ENCODE assay signal across 32 mouse cellular contexts in genomic region chr7:127704598-127704997, GRCm38 (mm10). TPM values are rescaled to one million over a fixed set of nuclear protein-coding genes. Genes with fewer than 3 reads are reported as not detected.
A peak's percentile ranks its signal among the peaks of the same experiment; 100 is the strongest.
DNase-seq lines count a peak whose midpoint lies in the region; ATAC-seq and TF ChIP-seq lines count a peak whose summit lies in the region.
"Had no signal": no experiment of that assay in that cellular context is flagged by ENCODE, and none has a peak within 500 bp of the region (broad histone marks: within the 10 kb centered on the region; RNA-seq: fewer than 3 reads in every experiment).

No protein-coding gene starts in this region.

- peaks cover 47% of the 10 kb centered on the region for H3K4me1 ChIP-seq in hindbrain, embryonic 10.5 days (replicated peaks)
- H3K4me1 ChIP-seq in hindbrain, embryonic 13.5 days (replicated peaks), result peaks cover 35% of the 10 kb centered on the region
- peaks cover 9% of the 10 kb centered on the region; the same call in 1 of the 2 replicates for H3K4me1 ChIP-seq in kidney, postnatal 0 days (replicated peaks; ENCODE audit: insufficient read depth, low read length)
- H3K4me1 ChIP-seq in embryonic facial prominence, embryonic 10.5 days, result peaks cover 48% of the 10 kb centered on the region

- WGBS in hindbrain, embryonic 10.5 days, result 71% methylated on average over 6 of the region's 6 CpGs
- WGBS in hindbrain, embryonic 13.5 days, result 78% methylated on average over 6 of the region's 6 CpGs
- WGBS in kidney, postnatal 0 days, result 81% methylated on average over 6 of the region's 6 CpGs
- WGBS in embryonic facial prominence, embryonic 10.5 days, result 61% methylated on average over 6 of the region's 6 CpGs

- peaks cover 61% of the 10 kb centered on the region for H3K36me3 ChIP-seq in hindbrain, embryonic 10.5 days
- peaks cover 63% of the 10 kb centered on the region for H3K36me3 ChIP-seq in hindbrain, embryonic 13.5 days
- peaks cover 23% of the 10 kb centered on the region for H3K36me3 ChIP-seq in kidney, postnatal 0 days (ENCODE audit: insufficient read depth, low read length)
- peaks cover 71% of the 10 kb centered on the region for H3K36me3 ChIP-seq in embryonic facial prominence, embryonic 10.5 days (replicated peaks)

- no peaks in the 10 kb centered on the region for H3K9me3 ChIP-seq in hindbrain, embryonic 10.5 days
- no peaks in the 10 kb centered on the region for H3K9me3 ChIP-seq in hindbrain, embryonic 13.5 days
- no peaks in the 10 kb centered on the region for H3K9me3 ChIP-seq in kidney, postnatal 0 days (replicated peaks; ENCODE audit: low read length)
- no peaks in the 10 kb centered on the region for H3K9me3 ChIP-seq in embryonic facial prominence, embryonic 10.5 days
- H3K9me3 ChIP-seq: hindbrain, embryonic 12.5 days; limb, embryonic 15.5 days; neural tube, embryonic 13.5 days had no signal

- ATAC-seq in hindbrain, embryonic 13.5 days (ENCODE audit: low FRiP score), result no peak
- no peak for ATAC-seq in kidney, postnatal 0 days (replicated peaks; ENCODE audit: low FRiP score, low read depth)
- ATAC-seq: forebrain, embryonic 16.5 days; intestine, embryonic 16.5 days had no signal

- H3K4me2 ChIP-seq in hindbrain, embryonic 13.5 days, result no peak overlapping the region
- no peak overlapping the region for H3K4me2 ChIP-seq in kidney, postnatal 0 days (ENCODE audit: low read length)
- H3K4me2 ChIP-seq: hindbrain, embryonic 12.5 days; limb, embryonic 15.5 days; midbrain, embryonic 11.5 days; neural tube, embryonic 13.5 days had no signal

- peak overlapping the region; percentile 30; the same call in 1 of the 2 replicates for H3K27ac ChIP-seq in hindbrain, embryonic 10.5 days
- H3K27ac ChIP-seq in hindbrain, embryonic 13.5 days, result no peak overlapping the region
- H3K27ac ChIP-seq in kidney, postnatal 0 days, result peak overlapping the region; percentile 68
- H3K27ac ChIP-seq in embryonic facial prominence, embryonic 10.5 days (replicated peaks), result 0 out of 2 replicates have a peak overlapping the region, but pooled peaks have one; percentile 0
- H3K27ac ChIP-seq: hindbrain, embryonic 12.5 days; limb, embryonic 15.5 days; neural tube, embryonic 13.5 days; stomach, postnatal 0 days had no signal

- H3K4me3 ChIP-seq in hindbrain, embryonic 10.5 days, result no peak overlapping the region
- H3K4me3 ChIP-seq in hindbrain, embryonic 13.5 days, result no peak overlapping the region
- no peak overlapping the region for H3K4me3 ChIP-seq in kidney, postnatal 0 days (replicated peaks; ENCODE audit: low read depth, low read length)
- no peak overlapping the region for H3K4me3 ChIP-seq in embryonic facial prominence, embryonic 10.5 days
- H3K4me3 ChIP-seq: erythroblast, embryonic 14.5 days; hindbrain, embryonic 12.5 days; limb, embryonic 15.5 days; neural tube, embryonic 13.5 days had no signal

- DNase-seq in cerebellum, adult 9-10 months, result peak; percentile 46
- DNase-seq in cerebellum, adult 18-20 months, result no peak
- DNase-seq in hindbrain, embryonic 10.5 days (ENCODE audit: low spot score), result no peak
- no peak for DNase-seq in kidney, postnatal 0 days (ENCODE audit: low spot score)
- DNase-seq in kidney, postnatal 25 days, result no peak
- DNase-seq in embryonic facial prominence, embryonic 10.5 days (ENCODE audit: low spot score), result no peak
- DNase-seq in adrenal gland, adult 8-10 months, result no peak
- DNase-seq: adrenal gland, postnatal 25 days; embryo, embryonic 11 days; lung, postnatal 36 days; right cerebral cortex, postnatal 4 days; thymus, adult 18-20 months; thymus, postnatal 25 days had no signal

- H3K27me3 ChIP-seq in hindbrain, embryonic 10.5 days (ENCODE audit: insufficient read depth, poor library complexity, severe bottlenecking), result no peaks in the 10 kb centered on the region
- no peaks in the 10 kb centered on the region for H3K27me3 ChIP-seq in hindbrain, embryonic 13.5 days
- no peaks in the 10 kb centered on the region for H3K27me3 ChIP-seq in kidney, postnatal 0 days (ENCODE audit: insufficient read depth, low read length)
- no peaks in the 10 kb centered on the region for H3K27me3 ChIP-seq in embryonic facial prominence, embryonic 10.5 days (replicated peaks; ENCODE audit: low read depth, poor library complexity, severe bottlenecking)
- H3K27me3 ChIP-seq: hindbrain, embryonic 12.5 days; limb, embryonic 15.5 days; neural tube, embryonic 13.5 days had no signal

- TF ChIP-seq CTCF in kidney, postnatal 0 days (IDR thresholded peaks at IDR 0.05; ENCODE audit: low read depth), result no peak

- H3K9ac ChIP-seq in hindbrain, embryonic 13.5 days, result no peak overlapping the region
- no peak overlapping the region for H3K9ac ChIP-seq in kidney, postnatal 0 days (ENCODE audit: low read depth, low read length)
- H3K9ac ChIP-seq: hindbrain, embryonic 12.5 days; limb, embryonic 15.5 days; neural tube, embryonic 13.5 days had no signal

RNA-seq across cellular contexts. Expression of gene Bcl7c, which starts 4.1 kb away (rescaled TPM):
- 55.9 and 56.6 TPM in 2 replicates for polyA plus RNA-seq in hindbrain, embryonic 10.5 days (2016; fragmentation: Nextera tagmentation; extraction: Ambion mirVana)
- polyA plus RNA-seq in hindbrain, embryonic 13.5 days (2015; fragmentation: Nextera tagmentation; extraction: Ambion mirVana), result 47.0 and 50.8 TPM in 2 replicates
- 56.1 and 70.9 TPM in 2 replicates for polyA plus RNA-seq in kidney, postnatal 0 days (2015; fragmentation: Nextera tagmentation; extraction: Ambion mirVana)
- polyA plus RNA-seq in embryonic facial prominence, embryonic 10.5 days (2016; fragmentation: Nextera tagmentation; extraction: Ambion mirVana), result 60.2 and 70.0 TPM in 2 replicates
- total RNA-seq in adrenal gland, adult 8-10 months (2022), result 100 to 1,000 TPM in 2 of 4 experiments, 10 to 100 TPM in 2; 75.9 to 120 (median 98.1) TPM

RNA-seq across cellular contexts. Expression of gene Ctf1, which starts 7.9 kb away (rescaled TPM):
- 5.1 and 5.8 TPM in 2 replicates for polyA plus RNA-seq in hindbrain, embryonic 10.5 days (2016; fragmentation: Nextera tagmentation; extraction: Ambion mirVana)
- polyA plus RNA-seq in hindbrain, embryonic 13.5 days (2015; fragmentation: Nextera tagmentation; extraction: Ambion mirVana), result 2.8 and 3.3 TPM in 2 replicates
- 14.5 and 15.9 TPM in 2 replicates for polyA plus RNA-seq in kidney, postnatal 0 days (2015; fragmentation: Nextera tagmentation; extraction: Ambion mirVana)
- 9.4 and 10.7 TPM in 2 replicates for polyA plus RNA-seq in embryonic facial prominence, embryonic 10.5 days (2016; fragmentation: Nextera tagmentation; extraction: Ambion mirVana)
- 1 to 10 TPM; 2.2 to 4.5 (median 2.7) TPM for total RNA-seq in adrenal gland, adult 8-10 months (2022)

RNA-seq across cellular contexts. Expression of gene Ctf2, which starts 27.4 kb away (rescaled TPM):
- 0.26 and 0.37 TPM in 2 replicates for polyA plus RNA-seq in hindbrain, embryonic 10.5 days (2016; fragmentation: Nextera tagmentation; extraction: Ambion mirVana)
- 0.18 TPM in 1 of 2 replicates, not detected in the other for polyA plus RNA-seq in hindbrain, embryonic 13.5 days (2015; fragmentation: Nextera tagmentation; extraction: Ambion mirVana)
- 0.08 TPM in 1 of 2 replicates, not detected in the other for polyA plus RNA-seq in kidney, postnatal 0 days (2015; fragmentation: Nextera tagmentation; extraction: Ambion mirVana)
- 0.19 TPM in 2 replicates for polyA plus RNA-seq in embryonic facial prominence, embryonic 10.5 days (2016; fragmentation: Nextera tagmentation; extraction: Ambion mirVana)
- total RNA-seq in adrenal gland, adult 8-10 months (2022), result not detected
- total RNA-seq: adrenal gland, postnatal 25 days; gastrocnemius, adult 8-10 months; heart, postnatal 25 days; layer of hippocampus, adult 8-10 months; layer of hippocampus, postnatal 25 days; left cerebral cortex, adult 8-10 months; left cerebral cortex, postnatal 36 days; megakaryocyte, adult 5-6 weeks had no signal
- polyA plus RNA-seq: gonadal fat pad, adult 2 months; heart, embryonic 14.5 days; hindbrain, embryonic 12.5 days; neural tube, embryonic 13.5 days; spleen, adult 2 months had no signal

RNA-seq across cellular contexts. Expression of gene Fbxl19, which starts 39.7 kb away (rescaled TPM):
- polyA plus RNA-seq in hindbrain, embryonic 10.5 days (2016; fragmentation: Nextera tagmentation; extraction: Ambion mirVana), result 8.6 and 8.9 TPM in 2 replicates
- 9.0 and 9.3 TPM in 2 replicates for polyA plus RNA-seq in hindbrain, embryonic 13.5 days (2015; fragmentation: Nextera tagmentation; extraction: Ambion mirVana)
- polyA plus RNA-seq in kidney, postnatal 0 days (2015; fragmentation: Nextera tagmentation; extraction: Ambion mirVana), result 2.8 and 3.5 TPM in 2 replicates
- polyA plus RNA-seq in embryonic facial prominence, embryonic 10.5 days (2016; fragmentation: Nextera tagmentation; extraction: Ambion mirVana), result 8.9 and 9.0 TPM in 2 replicates
- 10 to 100 TPM; 13.5 to 18.6 (median 16.5) TPM for total RNA-seq in adrenal gland, adult 8-10 months (2022)
